Mouse (Mus musculus): Measurements from ENCODE around the gene Cx3cl1. TPM values are rescaled to one million over a fixed set of nuclear protein-coding genes. Genes with fewer than 3 reads are reported as not detected.

Cx3cl1 gene
- polyA plus RNA-seq, 1 experiment: not detected

- TF ChIP-seq GATA1 (IDR thresholded peaks at IDR 0.05; ENCODE audit: low read length): no peak
These were observed 20.6 kb upstream of the Cx3cl1 start for GRCm38 (mm10) chr8:94751023-94751849.

- TF ChIP-seq GATA1 (IDR thresholded peaks at IDR 0.05; ENCODE audit: low read length): no peak
These were observed 17.8 kb upstream of the Cx3cl1 start for GRCm38 (mm10) chr8:94754006-94754405.

GRCm38 (mm10) chr8:94754486-94754885, 17.3 kb upstream of the Cx3cl1 start:
- no peak for TF ChIP-seq GATA1 (IDR thresholded peaks at IDR 0.05; ENCODE audit: low read length)

GRCm38 (mm10) chr8:94767035-94767434, 4.8 kb upstream of the Cx3cl1 start:
- no peak for TF ChIP-seq GATA1 (IDR thresholded peaks at IDR 0.05; ENCODE audit: low read length)

- no peak for TF ChIP-seq GATA1 (IDR thresholded peaks at IDR 0.05; ENCODE audit: low read length)
These were observed 864 bp upstream of the Cx3cl1 start for GRCm38 (mm10) chr8:94770945-94771344.

- TF ChIP-seq GATA1 (IDR thresholded peaks at IDR 0.05; ENCODE audit: low read length): no peak
These were observed 1.2 kb downstream of the Cx3cl1 start for GRCm38 (mm10) chr8:94773048-94773447.

- no peak for TF ChIP-seq GATA1 (IDR thresholded peaks at IDR 0.05; ENCODE audit: low read length)
These were observed 1.9 kb downstream of the Cx3cl1 start for GRCm38 (mm10) chr8:94773700-94774171.

GRCm38 (mm10) chr8:94774601-94775000, 2.8 kb downstream of the Cx3cl1 start:
- TF ChIP-seq GATA1 (IDR thresholded peaks at IDR 0.05; ENCODE audit: low read length): no peak

- TF ChIP-seq GATA1 (IDR thresholded peaks at IDR 0.05; ENCODE audit: low read length): no peak
These were observed 4.5 kb downstream of the Cx3cl1 start for GRCm38 (mm10) chr8:94776346-94776745.

GRCm38 (mm10) chr8:94778036-94778435, 6.2 kb downstream of the Cx3cl1 start:
- TF ChIP-seq GATA1 (IDR thresholded peaks at IDR 0.05; ENCODE audit: low read length): no peak

GRCm38 (mm10) chr8:94778473-94778872, 6.7 kb downstream of the Cx3cl1 start:
- TF ChIP-seq GATA1 (IDR thresholded peaks at IDR 0.05; ENCODE audit: low read length): no peak

GRCm38 (mm10) chr8:94778895-94779533, 7.2 kb downstream of the Cx3cl1 start:
- TF ChIP-seq GATA1 (IDR thresholded peaks at IDR 0.05; ENCODE audit: low read length): no peak

GRCm38 (mm10) chr8:94779534-94780294, 7.9 kb downstream of the Cx3cl1 start:
- TF ChIP-seq GATA1 (IDR thresholded peaks at IDR 0.05; ENCODE audit: low read length): no peak

- TF ChIP-seq GATA1 (IDR thresholded peaks at IDR 0.05; ENCODE audit: low read length): no peak
These were observed 8.8 kb downstream of the Cx3cl1 start for GRCm38 (mm10) chr8:94780491-94781154.

- TF ChIP-seq GATA1 (IDR thresholded peaks at IDR 0.05; ENCODE audit: low read length): no peak
These were observed 9.5 kb downstream of the Cx3cl1 start for GRCm38 (mm10) chr8:94781155-94781837.
